Mouse (Mus musculus): ENCODE results near the gene Cpt1c.

GRCm38 (mm10) chr7:44964990-44965389, 9.7 kb downstream of the Cpt1c start:
- TF ChIP-seq CTCF (IDR thresholded peaks at IDR 0.05; ENCODE audit: control insufficient read depth, insufficient read depth, insufficient read length) (no peak), USF1 (IDR thresholded peaks at IDR 0.05; ENCODE audit: low read depth) (no peak), MYOG (IDR thresholded peaks at IDR 0.05; ENCODE audit: control insufficient read depth, extremely low read depth, insufficient read length) (no peak), CEBPB (IDR thresholded peaks at IDR 0.05; ENCODE audit: low read depth) (no peak)

All from C2C12 (cell line).